In genomic region chr15:75143735-75144134, GRCm38 (mm10) we compare ENCODE assay signal across 9 mouse cellular contexts. TPM values are rescaled to one million over a fixed set of nuclear protein-coding genes. Genes with fewer than 3 reads are reported as not detected.
DNase-seq lines count a peak whose midpoint lies in the region; ATAC-seq and TF ChIP-seq lines count a peak whose summit lies in the region.
"Had no signal": no experiment of that assay in that cellular context is flagged by ENCODE, and none has a peak within 500 bp of the region (broad histone marks: within the 10 kb centered on the region; RNA-seq: fewer than 3 reads in every experiment).

No protein-coding gene starts in this region.

- H3K4me2 ChIP-seq in midbrain, postnatal 0 days (ENCODE audit: low read depth, low read length, poor library complexity, severe bottlenecking): no peak overlapping the region
- H3K4me2 ChIP-seq in midbrain, embryonic 15.5 days: no peak overlapping the region

- H3K4me3 ChIP-seq in gastrocnemius, adult 2 months: no peak overlapping the region
- H3K4me3 ChIP-seq in midbrain, postnatal 0 days (ENCODE audit: low read depth, low read length): no peak overlapping the region
- no peak overlapping the region for H3K4me3 ChIP-seq in midbrain, embryonic 15.5 days
- H3K4me3 ChIP-seq in embryonic fibroblast, embryonic 13.5 days (ENCODE audit: insufficient read depth, low read length): no peak overlapping the region

- intact Hi-C loops in gastrocnemius, adult 2 months (cut with DNase I): no loop called here
- intact Hi-C loops in heart, postnatal 36 days (cut with DNase I): no loop called here

- DNase-seq in gastrocnemius, adult 2 months: no peak
- no peak for DNase-seq in gastrocnemius, postnatal 25 days
- DNase-seq in midbrain, postnatal 0 days (ENCODE audit: low spot score): no peak
- peak; percentile 70 for DNase-seq in thymus, postnatal 4 days
- DNase-seq in right cerebral cortex, adult 18-20 months: no peak
- no peak for DNase-seq in heart, postnatal 36 days

- no peaks in the 10 kb centered on the region for H3K4me1 ChIP-seq in midbrain, postnatal 0 days (ENCODE audit: insufficient read depth, low read length)
- no peaks in the 10 kb centered on the region for H3K4me1 ChIP-seq in midbrain, embryonic 15.5 days
- H3K4me1 ChIP-seq in embryonic fibroblast, embryonic 13.5 days (ENCODE audit: control insufficient read depth, insufficient read depth, low read length): 0 out of 2 replicates have a peak, but pooled peaks cover 2% of the 10 kb centered on the region

- ATAC-seq in midbrain, postnatal 0 days (ENCODE audit: low FRiP score): no peak
- ATAC-seq in midbrain, embryonic 15.5 days (replicated peaks): no peak

- no peak overlapping the region for H3K9ac ChIP-seq in midbrain, postnatal 0 days (replicated peaks; ENCODE audit: low read length, poor library complexity, severe bottlenecking)
- H3K9ac ChIP-seq in midbrain, embryonic 15.5 days: no peak overlapping the region

- no peaks in the 10 kb centered on the region for H3K27me3 ChIP-seq in midbrain, postnatal 0 days (ENCODE audit: insufficient read depth, low read length)
- H3K27me3 ChIP-seq in midbrain, embryonic 15.5 days (replicated peaks): no peaks in the 10 kb centered on the region

- no peak for TF ChIP-seq POLR2A in embryonic fibroblast, embryonic 13.5 days (IDR thresholded peaks at IDR 0.05; ENCODE audit: low read depth, low read length)

- TF ChIP-seq CTCF in gastrocnemius, adult 2 months (IDR thresholded peaks at IDR 0.05): peak; percentile 37
- peak; percentile 52 for TF ChIP-seq CTCF in midbrain, postnatal 0 days (IDR thresholded peaks at IDR 0.05)
- TF ChIP-seq CTCF in embryonic fibroblast, embryonic 13.5 days (IDR thresholded peaks at IDR 0.05; ENCODE audit: borderline replicate concordance, insufficient read depth, low read length): peak; percentile 34; the same call in 1 of the 2 replicates

- no peaks in the 10 kb centered on the region for H3K36me3 ChIP-seq in midbrain, postnatal 0 days (ENCODE audit: insufficient read depth, low read length)
- H3K36me3 ChIP-seq in midbrain, embryonic 15.5 days (replicated peaks): no peaks in the 10 kb centered on the region

- no peaks in the 10 kb centered on the region for H3K9me3 ChIP-seq in midbrain, postnatal 0 days (ENCODE audit: low read length)
- no peaks in the 10 kb centered on the region for H3K9me3 ChIP-seq in midbrain, embryonic 15.5 days

- WGBS in midbrain, postnatal 0 days: 66% methylated on average over 3 of the region's 3 CpGs
- 72% methylated on average over 3 of the region's 3 CpGs for WGBS in midbrain, embryonic 15.5 days

- H3K27ac ChIP-seq in gastrocnemius, adult 2 months: no peak overlapping the region
- H3K27ac ChIP-seq in midbrain, postnatal 0 days (ENCODE audit: low read depth, low read length): no peak overlapping the region
- no peak overlapping the region for H3K27ac ChIP-seq in midbrain, embryonic 15.5 days
- H3K27ac ChIP-seq in embryonic fibroblast, embryonic 13.5 days (ENCODE audit: insufficient read depth, low read length): no peak overlapping the region
- H3K27ac ChIP-seq: macrophage had no signal

RNA-seq across cellular contexts. Expression of gene Ly6g, which starts 11.3 kb away (rescaled TPM):
- total RNA-seq in gastrocnemius, adult 2 months (2021): not detected
- total RNA-seq in gastrocnemius, postnatal 25 days (2021): not detected
- not detected in 2 replicates for total RNA-seq in midbrain, postnatal 0 days (2014; rRNA removed)
- polyA plus RNA-seq in midbrain, postnatal 0 days (2015; fragmentation: Nextera tagmentation; extraction: Ambion mirVana): not detected in 2 replicates
- polyA plus RNA-seq in midbrain, embryonic 15.5 days (2015; fragmentation: Nextera tagmentation; extraction: Ambion mirVana): not detected in 2 replicates
- not detected in 2 replicates for polyA plus RNA-seq in embryonic fibroblast, embryonic 13.5 days (2011; ENCODE audit: insufficient read length, low read depth, missing spikeins)
- total RNA-seq in heart, postnatal 36 days (2021): not detected
- polyA plus RNA-seq: macrophage had no signal

RNA-seq across cellular contexts. Expression of gene Ly6c2, which starts 32.0 kb away (rescaled TPM):
- 1 to 10 TPM; 4.0 to 4.1 TPM for total RNA-seq in gastrocnemius, adult 2 months (2021)
- 1 to 10 TPM; 2.4 to 5.5 TPM for total RNA-seq in gastrocnemius, postnatal 25 days (2021)
- total RNA-seq in midbrain, postnatal 0 days (2014; rRNA removed): not detected in 2 replicates
- polyA plus RNA-seq in midbrain, postnatal 0 days (2015; fragmentation: Nextera tagmentation; extraction: Ambion mirVana): 0.39 and 0.56 TPM in 2 replicates
- polyA plus RNA-seq in midbrain, embryonic 15.5 days (2015; fragmentation: Nextera tagmentation; extraction: Ambion mirVana): 0.34 and 0.50 TPM in 2 replicates
- polyA plus RNA-seq in embryonic fibroblast, embryonic 13.5 days (2011; ENCODE audit: insufficient read length, low read depth, missing spikeins): 0.58 and 2.4 TPM in 2 replicates
- 10 to 100 TPM in 1 of 2 experiments, 1 to 10 TPM in 1; 4.9 to 15.7 TPM for total RNA-seq in heart, postnatal 36 days (2021)
